Mouse (Mus musculus) kidney, adult 2 months (tissue): Measurements from ENCODE around the gene Adam6b. TPM values are rescaled to one million over a fixed set of nuclear protein-coding genes. Genes with fewer than 3 reads are reported as not detected.
"Not testable (repeated sequence)": the region's sequence is repeated elsewhere in the genome, so short reads cannot be mapped to it uniquely, and the experiment has no call there.

Experiments used
- DNase-seq: peaks from one replicate; pipeline ENCODE4 v3.0.0; 2021
- H3K27ac ChIP-seq: fragments of 200-500 bp; 2 replicates; pipeline ENCODE4 v1.5.1; 2012; ENCODE audit warnings: low read depth, low read length, control low read depth, inconsistent platforms; ENCODE audit not compliant: insufficient read depth
- H3K27me3 ChIP-seq: fragments of 200-500 bp; replicated peaks from 2 replicates; pipeline ENCODE4 v1.6.1; 2012; ENCODE audit warnings: mild to moderate bottlenecking, moderate library complexity, low read length, inconsistent platforms; ENCODE audit not compliant: control insufficient read depth, insufficient read depth
- H3K36me3 ChIP-seq: fragments of 200-500 bp; 2 replicates; pipeline ENCODE4 v1.6.1; 2012; ENCODE audit warnings: mild to moderate bottlenecking, moderate library complexity, low read length, inconsistent platforms; ENCODE audit not compliant: control insufficient read depth, insufficient read depth
- H3K4me1 ChIP-seq: fragments of 200-500 bp; 2 replicates; pipeline ENCODE4 v1.6.1; 2011; ENCODE audit warnings: low read length; ENCODE audit not compliant: control insufficient read depth, insufficient read depth
- H3K4me3 ChIP-seq: fragments of 200-500 bp; 2 replicates; pipeline ENCODE4 v1.5.1; 2011; ENCODE audit warnings: mild to moderate bottlenecking, low read depth, low read length, control low read depth; ENCODE audit not compliant: insufficient read depth
- CTCF ChIP-seq: fragments of 200-500 bp; conservative IDR thresholded peaks from 2 replicates; pipeline ENCODE4 v1.5.1; 2011; ENCODE audit warnings: low read depth, mild to moderate bottlenecking, control low read depth, low read length, moderate library complexity, mixed read lengths; ENCODE audit not compliant: insufficient read depth, insufficient read length
- POLR2A ChIP-seq: fragments of 200-500 bp; IDR thresholded peaks from one replicate; pipeline ENCODE4 v1.6.1; 2011; ENCODE audit warnings: low read depth, low read length, control low read depth
- WGBS: fragments of 180-500 bp; shearing (Covaris S2); methylation state at CpG from one replicate; pipeline ENCODE4 v1.1.7; 2018; 5-methylcytosine and 5-hydroxymethylcytosine counted together
- polyA plus RNA-seq: library from polyadenylated mRNA; depleted of rRNA; stranded (reverse); fragments of >200 nt; gene quantifications from 2 replicates; pipeline ENCODE4 v1.2.3, GENCODE M21; 2012; rRNA removed

The Adam6b gene
- polyA plus RNA-seq: not detected in 2 replicates

- H3K36me3 ChIP-seq, H3K27ac ChIP-seq, H3K4me3 ChIP-seq, DNase-seq, H3K4me1 ChIP-seq, H3K27me3 ChIP-seq: not testable (repeated sequence)
- 72% methylated on average over 1 of the region's 1 CpGs for WGBS
Observed at GRCm38 (mm10) chr12:113489211-113489610, at the start of gene Adam6b. Adam6b (plus strand) TSS chr12:113489511.

- TF ChIP-seq POLR2A (no peak), CTCF (no peak)
- no peaks in the 10 kb centered on the region; the same call in 1 of the 2 replicates for H3K27me3 ChIP-seq
Observed at GRCm38 (mm10) chr12:113446061-113446460, 43.2 kb upstream of the Adam6b start.

GRCm38 (mm10) chr12:113476164-113476563, 13.1 kb upstream of the Adam6b start:
- H3K36me3 ChIP-seq: no peaks in the 10 kb centered on the region
- no peaks in the 10 kb centered on the region for H3K27me3 ChIP-seq
- no peak overlapping the region for H3K4me3 ChIP-seq
- no peak for DNase-seq
- 84% methylated on average over 2 of the region's 2 CpGs for WGBS
- no peak overlapping the region for H3K27ac ChIP-seq
- no peaks in the 10 kb centered on the region for H3K4me1 ChIP-seq
- TF ChIP-seq POLR2A (no peak), CTCF (no peak)

More at GRCm38 (mm10) chr12:113446061-113446460, 43.2 kb upstream of the Adam6b start:
- no peaks in the 10 kb centered on the region for H3K36me3 ChIP-seq
- no peaks in the 10 kb centered on the region for H3K4me1 ChIP-seq
- no peak overlapping the region for H3K4me3 ChIP-seq
- WGBS: 87% methylated on average over 1 of the region's 1 CpGs
- H3K27ac ChIP-seq: no peak overlapping the region
- DNase-seq: no peak

GRCm38 (mm10) chr12:113482147-113482546, 7.2 kb upstream of the Adam6b start:
- Histone ChIP-seq H3K4me3 (no peak overlapping the region), H3K36me3 (no peaks in the 10 kb centered on the region), H3K27ac (no peak overlapping the region), H3K4me1 (no peaks in the 10 kb centered on the region), H3K27me3 (no peaks in the 10 kb centered on the region)
- no peak for DNase-seq
- TF ChIP-seq CTCF: no peak
- no peak for TF ChIP-seq POLR2A
- WGBS: 77% methylated on average over 2 of the region's 2 CpGs

GRCm38 (mm10) chr12:113482661-113483389, 6.5 kb upstream of the Adam6b start:
- Histone ChIP-seq H3K4me1 (no peaks in the 10 kb centered on the region), H3K36me3 (no peaks in the 10 kb centered on the region), H3K4me3 (no peak overlapping the region), H3K27ac (no peak overlapping the region), H3K27me3 (no peaks in the 10 kb centered on the region)
- DNase-seq: no peak
- TF ChIP-seq POLR2A (no peak), CTCF (no peak)
- WGBS: 53% methylated on average over 4 of the region's 4 CpGs

- TF ChIP-seq POLR2A: no peak
- TF ChIP-seq CTCF: no peak
- Histone ChIP-seq H3K27me3 (no peaks in the 10 kb centered on the region), H3K27ac (no peak overlapping the region), H3K4me3 (no peak overlapping the region), H3K4me1 (no peaks in the 10 kb centered on the region), H3K36me3 (no peaks in the 10 kb centered on the region)
- no peak for DNase-seq
- 86% methylated on average over 2 of the region's 2 CpGs for WGBS
Observed at GRCm38 (mm10) chr12:113483492-113484162, 5.7 kb upstream of the Adam6b start.

GRCm38 (mm10) chr12:113484971-113485485, 4.3 kb upstream of the Adam6b start:
- Histone ChIP-seq H3K27ac (no peak overlapping the region), H3K4me3 (no peak overlapping the region), H3K27me3 (no peaks in the 10 kb centered on the region), H3K36me3 (no peaks in the 10 kb centered on the region), H3K4me1 (no peaks in the 10 kb centered on the region)
- no peak for DNase-seq
- WGBS: 31% methylated on average over 2 of the region's 2 CpGs
- TF ChIP-seq CTCF: peak; percentile 31; the same call in 1 of the 2 replicates
- no peak for TF ChIP-seq POLR2A
